Mouse (Mus musculus) lung, adult 2 months (tissue): ENCODE results near the gene Ankrd65. TPM values are rescaled to one million over a fixed set of nuclear protein-coding genes. Genes with fewer than 3 reads are reported as not detected.

Source experiments
- DNase-seq: peaks from one replicate; pipeline ENCODE4 v3.0.0; 2022
- H3K4me1 ChIP-seq: fragments of 200-500 bp; 2 replicates; pipeline ENCODE4 v1.6.1; 2011; ENCODE audit warnings: low read length; ENCODE audit not compliant: control insufficient read depth, insufficient read depth
- H3K4me3 ChIP-seq: fragments of 200-500 bp; replicated peaks from 2 replicates; pipeline ENCODE3; 2011; ENCODE audit warnings: low read depth, mild to moderate bottlenecking, control low read depth, low read length; ENCODE audit errors: extremely low read depth
- CTCF ChIP-seq: fragments of 200-500 bp; IDR thresholded peaks from 2 replicates; pipeline ENCODE4 v1.5.1; 2011; ENCODE audit warnings: mild to moderate bottlenecking, low read length, control low read depth; ENCODE audit not compliant: insufficient read depth
- POLR2A ChIP-seq: fragments of 200-500 bp; IDR thresholded peaks from 2 replicates; pipeline ENCODE4 v1.6.1; 2011; ENCODE audit warnings: low read depth, mild to moderate bottlenecking, control low read depth, low read length, borderline replicate concordance; ENCODE audit errors: extremely low read depth
- WGBS: fragments of 180-500 bp; shearing (Covaris S2); methylation state at CpG from one replicate; pipeline ENCODE4 v1.1.7; 2018; 5-methylcytosine and 5-hydroxymethylcytosine counted together
- polyA plus RNA-seq: library from polyadenylated mRNA; depleted of rRNA; stranded (reverse); fragments of >200 nt; gene quantifications from 2 replicates; pipeline ENCODE4 v1.2.3, GENCODE M21; 2012

Gene Ankrd65
- polyA plus RNA-seq, 1 experiment, result 17.3 TPM

GRCm38 (mm10) chr4:155831831-155832230 lies 41.6 kb downstream of the Ankrd65 start:
- no peak for TF ChIP-seq POLR2A
- peaks cover 15% of the 10 kb centered on the region for H3K4me1 ChIP-seq
- WGBS, result under 1% methylated on average over 25 of the region's 25 CpGs
- DNase-seq, result no peak
- H3K4me3 ChIP-seq, result peak overlapping the region; percentile 93

GRCm38 (mm10) chr4:155832321-155832720 lies 42.1 kb downstream of the Ankrd65 start:
- WGBS, result 46% methylated on average over 10 of the region's 10 CpGs
- TF ChIP-seq POLR2A (no peak), CTCF (no peak)
- DNase-seq, result no peak
- H3K4me1 ChIP-seq, result peaks cover 15% of the 10 kb centered on the region
- peak overlapping the region; percentile 93 for H3K4me3 ChIP-seq

- 78% methylated on average over 4 of the region's 4 CpGs for WGBS
- H3K4me1 ChIP-seq, result peaks cover 22% of the 10 kb centered on the region
- TF ChIP-seq POLR2A (no peak), CTCF (no peak)
Measured at GRCm38 (mm10) chr4:155833234-155833633, 43.0 kb downstream of the Ankrd65 start.

DNA sequence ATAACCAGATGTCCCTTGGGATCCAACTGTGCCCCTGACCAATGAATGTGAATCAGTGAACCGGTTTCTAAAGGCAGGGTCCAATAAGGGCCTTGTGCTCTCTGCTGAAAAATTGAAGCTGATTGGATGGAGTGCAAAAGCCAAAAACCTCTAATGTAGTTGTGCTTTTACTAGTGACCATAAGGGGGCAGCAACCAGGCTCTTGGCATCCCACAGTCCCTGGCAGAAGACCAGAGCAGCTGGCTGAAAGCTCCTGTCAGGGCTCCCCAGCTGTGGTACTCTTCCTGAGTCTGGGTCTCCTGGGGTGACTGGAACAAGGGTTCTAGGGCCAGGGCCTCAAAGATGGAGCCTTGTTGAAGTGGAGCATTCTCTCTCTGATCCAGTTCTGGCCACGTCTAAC lies 43.6 kb downstream of the Ankrd65 start:
- Histone ChIP-seq H3K4me3 (no peak overlapping the region), H3K4me1 (peaks cover 22% of the 10 kb centered on the region)
- DNase-seq, result peak; percentile 78
- TF ChIP-seq CTCF (peak; percentile 76), POLR2A (no peak)
- 19% methylated on average over 2 of the region's 2 CpGs for WGBS

More at GRCm38 (mm10) chr4:155833234-155833633, 43.0 kb downstream of the Ankrd65 start:
- no peak overlapping the region for H3K4me3 ChIP-seq
- no peak for DNase-seq

DNA sequence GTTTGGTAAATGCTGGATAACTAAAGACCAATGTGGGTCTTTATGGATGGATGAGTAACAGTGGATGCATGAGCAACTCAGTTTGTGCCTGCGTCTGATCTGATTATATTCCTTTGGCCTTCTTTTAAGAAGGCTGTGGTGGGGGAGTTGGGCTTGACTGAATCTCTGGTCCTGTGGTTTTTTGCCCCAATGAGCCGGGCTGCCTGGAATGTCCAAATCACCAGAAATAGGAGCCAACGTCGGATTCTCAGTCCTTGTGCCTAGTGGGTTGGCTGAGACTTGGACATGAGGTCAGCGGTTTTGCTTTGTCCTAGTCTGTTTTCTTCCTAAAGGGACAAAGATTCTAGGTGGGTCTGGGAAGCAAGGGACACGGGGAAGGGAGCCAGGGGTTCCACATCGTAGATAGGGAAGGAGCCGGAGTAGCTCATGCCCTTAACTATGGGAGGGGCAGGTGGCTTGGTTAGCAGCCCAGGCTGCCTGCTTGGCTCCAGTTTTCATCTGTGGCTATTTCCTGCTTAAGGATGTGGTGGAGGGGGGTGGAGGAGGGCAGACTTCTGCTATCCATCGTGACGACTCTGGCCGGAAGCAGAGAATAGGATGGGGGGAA lies 47.3 kb downstream of the Ankrd65 start:
- no peak overlapping the region for H3K4me3 ChIP-seq
- TF ChIP-seq CTCF, result no peak
- no peak; the same call in 1 of the 2 replicates for TF ChIP-seq POLR2A
- DNase-seq, result peak; percentile 44
- 28% methylated on average over 11 of the region's 11 CpGs for WGBS
- peaks cover 29% of the 10 kb centered on the region for H3K4me1 ChIP-seq

DNA sequence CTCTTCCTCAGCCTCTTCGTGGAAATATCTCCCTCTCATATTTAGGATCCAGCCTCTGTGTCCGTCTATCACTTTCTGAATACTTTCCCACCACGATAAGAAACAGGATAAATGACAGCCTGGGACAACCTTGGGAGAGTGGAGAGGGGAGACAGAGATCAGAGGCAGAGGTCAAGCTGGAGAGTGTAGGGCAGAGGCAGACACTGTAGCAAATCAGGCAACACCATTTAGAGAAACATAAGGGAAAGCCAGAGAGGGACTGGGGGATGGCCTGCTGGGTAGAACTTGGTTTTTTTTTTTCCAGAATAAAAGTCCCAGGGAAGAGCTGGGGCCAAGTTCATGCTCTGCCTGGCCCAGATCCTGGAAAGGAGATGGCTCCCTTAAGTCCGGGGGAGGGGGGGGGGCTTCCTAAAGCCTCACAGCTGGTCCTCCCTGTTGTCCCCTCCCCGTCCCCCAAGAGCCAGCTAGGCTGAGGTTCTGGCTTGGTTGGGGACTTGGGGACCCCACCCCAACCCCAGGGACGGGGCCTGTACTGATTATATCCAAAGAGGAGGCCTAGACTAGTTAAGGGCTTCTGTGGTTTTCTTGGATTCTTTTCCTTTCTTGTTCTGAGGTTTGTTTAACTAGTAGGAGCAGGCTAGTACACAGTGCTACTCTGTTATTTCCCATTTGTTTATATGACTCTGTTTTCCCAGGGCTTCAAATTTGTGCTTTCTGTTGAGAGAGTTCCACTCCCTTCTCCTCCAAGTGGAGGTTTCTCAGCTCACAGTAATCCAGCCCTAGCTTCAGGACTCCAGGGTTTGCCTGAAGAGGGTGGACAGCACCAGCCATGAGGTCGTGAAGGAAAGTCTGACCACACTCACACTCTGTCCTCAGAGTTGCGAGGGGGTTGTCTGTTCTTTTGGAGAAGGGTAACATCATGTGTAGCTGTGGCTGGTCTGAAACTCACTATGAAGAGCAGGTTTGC lies 48.2 kb downstream of the Ankrd65 start:
- TF ChIP-seq CTCF (no peak), POLR2A (no peak; the same call in 1 of the 2 replicates)
- no peak overlapping the region for H3K4me3 ChIP-seq
- peaks cover 28% of the 10 kb centered on the region for H3K4me1 ChIP-seq
- WGBS, result 39% methylated on average over 8 of the region's 8 CpGs
- no peak for DNase-seq

DNA sequence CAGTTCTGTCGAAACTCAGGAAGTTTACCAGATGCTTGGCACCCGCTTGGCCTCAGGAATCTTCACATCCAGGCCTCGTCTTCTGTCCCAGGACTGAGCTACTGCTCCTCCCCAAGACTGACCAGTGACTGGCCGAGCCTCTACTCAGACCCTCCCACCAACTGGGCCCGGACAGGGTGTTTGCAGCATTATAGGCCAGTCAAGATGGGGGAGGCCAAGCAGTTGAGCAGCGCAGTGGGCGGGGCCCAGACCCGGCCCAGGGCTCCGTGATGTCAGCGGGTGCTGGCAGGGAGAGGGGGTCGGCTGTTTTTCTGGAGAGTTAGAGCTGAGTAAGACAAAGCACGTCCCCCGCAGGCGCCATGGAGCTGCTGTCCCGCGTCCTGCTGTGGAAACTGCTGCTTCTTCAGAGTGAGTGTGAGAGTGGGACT lies 49.3 kb downstream of the Ankrd65 start, which contains the start of gene Mxra8:
TSS of gene Mxra8 (plus strand) at position 198 of the 428 bp plus-strand sequence.
- peak within 1 kb of the TSS; percentile 93 for H3K4me3 ChIP-seq
- peaks cover 20% of the 10 kb centered on the region; the same call in 1 of the 2 replicates for H3K4me1 ChIP-seq
- DNase-seq, result peak; percentile 79
- 12% methylated on average over 16 of the region's 16 CpGs for WGBS
- TF ChIP-seq CTCF (no peak), POLR2A (peak; percentile 67; the same call in 1 of the 2 replicates)

DNA sequence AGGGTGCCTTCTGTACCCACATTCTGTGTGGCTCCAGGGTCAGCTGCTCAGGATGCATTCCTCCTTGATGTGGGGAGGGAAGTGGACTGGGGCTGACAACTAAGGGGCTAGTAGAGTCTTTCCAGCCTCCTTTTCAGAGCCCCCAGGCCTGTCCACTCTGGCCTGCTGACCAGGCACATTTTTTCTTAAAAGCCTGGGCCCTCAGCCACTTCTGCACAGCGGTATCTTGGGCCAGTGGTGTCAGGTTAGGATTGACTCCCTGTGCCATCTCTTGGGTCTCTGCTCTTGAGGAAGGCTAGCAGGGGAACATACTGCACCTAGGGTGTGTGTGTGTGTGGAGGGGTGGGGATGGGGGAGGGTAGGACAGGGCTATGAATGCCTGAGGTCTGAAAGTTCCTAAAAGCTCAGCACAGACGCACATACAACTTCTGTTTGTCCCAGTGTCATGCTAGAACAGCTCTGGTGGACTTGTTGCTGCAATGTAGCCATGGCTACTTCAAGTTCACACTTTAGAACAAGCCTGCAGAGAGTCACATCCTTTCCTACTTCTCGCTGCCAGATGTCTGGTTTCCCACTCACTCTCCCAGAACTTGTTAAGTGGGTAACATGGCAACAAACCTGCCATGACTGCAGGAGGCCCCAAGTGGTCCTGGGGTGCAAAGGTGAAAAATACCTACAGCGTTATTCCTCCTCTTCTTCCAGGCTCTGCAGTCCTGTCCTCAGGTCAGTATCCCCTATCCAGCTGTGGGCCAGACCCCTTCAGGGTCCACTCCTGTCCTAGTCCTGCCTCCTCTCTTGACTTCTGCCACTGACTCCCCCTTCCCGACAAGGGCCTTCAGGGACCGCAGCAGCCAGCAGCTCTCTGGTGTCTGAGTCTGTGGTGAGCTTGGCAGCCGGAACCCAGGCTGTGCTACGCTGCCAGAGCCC lies 50.1 kb downstream of the Ankrd65 start:
- no peak for TF ChIP-seq POLR2A
- no peak for TF ChIP-seq CTCF
- WGBS, result 17% methylated on average over 8 of the region's 8 CpGs
- no peak for DNase-seq
- peaks cover 20% of the 10 kb centered on the region; the same call in 1 of the 2 replicates for H3K4me1 ChIP-seq
- H3K4me3 ChIP-seq, result peak overlapping the region; percentile 93
